Mouse (Mus musculus): Measurements from ENCODE around the gene Gm49322.

The Gm49322 gene

GRCm38 (mm10) chr10:80655406-80656129 is 49.7 kb downstream of the Gm49322 start:
- no peak for DNase-seq (ENCODE audit: low spot score)

- peak; percentile 98 for DNase-seq (ENCODE audit: low spot score)
Measured at GRCm38 (mm10) chr10:80656130-80656862, 50.5 kb downstream of the Gm49322 start.

- DNase-seq (ENCODE audit: low spot score), result no peak
Measured at GRCm38 (mm10) chr10:80656863-80657623, 51.2 kb downstream of the Gm49322 start, which contains the start of gene Btbd2. Gene Btbd2, minus strand, starts transcription at chr10:80657071.

DNA sequence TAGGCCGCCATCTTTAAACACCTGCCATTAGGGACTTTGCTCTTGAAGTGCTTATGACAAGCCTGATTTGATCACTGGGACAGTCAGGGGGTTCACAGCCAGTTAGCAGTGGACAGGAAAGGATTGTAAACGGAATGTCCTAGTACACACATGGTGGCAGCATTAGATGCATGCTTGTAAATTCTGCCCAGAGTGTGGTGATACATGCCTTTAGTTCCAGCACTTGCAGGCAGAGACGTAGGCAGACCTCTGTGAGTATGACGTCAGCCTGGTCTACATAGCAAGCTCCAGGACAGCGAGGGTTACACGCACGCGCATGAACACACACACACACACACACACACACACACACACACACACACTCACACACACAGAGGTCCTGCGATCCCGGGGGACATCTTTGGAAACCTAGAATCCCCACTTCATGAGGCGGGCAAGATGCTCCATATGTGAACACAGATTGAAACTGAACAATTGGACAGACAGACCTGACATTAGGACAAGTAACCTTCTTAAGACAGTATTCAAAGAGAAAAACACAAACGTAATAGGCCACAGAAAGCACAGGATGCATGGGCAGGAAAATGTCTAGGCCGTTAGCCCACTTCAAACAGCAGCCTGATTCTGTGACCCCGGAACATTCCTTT is 52.5 kb downstream of the Gm49322 start:
- no peak for DNase-seq (ENCODE audit: low spot score)

DNA sequence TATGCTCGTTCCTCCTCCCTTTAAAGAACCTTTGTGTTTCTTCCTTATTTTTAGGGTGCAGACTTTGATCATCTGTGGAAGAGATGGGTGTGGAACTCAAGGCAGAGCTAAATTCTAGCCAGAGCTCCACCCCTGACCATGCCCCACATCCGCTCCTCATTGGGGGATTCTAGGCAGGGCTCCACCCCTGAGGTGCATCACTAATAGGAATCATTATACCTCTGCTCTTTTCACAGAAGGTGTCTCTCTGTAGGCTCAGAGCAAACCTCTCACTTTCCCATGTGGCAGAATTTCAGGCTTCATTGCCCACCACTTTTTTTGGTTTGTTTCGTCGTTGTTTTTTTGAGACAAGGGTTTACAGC is 53.0 kb downstream of the Gm49322 start:
- no peak for DNase-seq (ENCODE audit: low spot score)

- peak; percentile 83 for DNase-seq (ENCODE audit: low spot score)
Measured at GRCm38 (mm10) chr10:80659213-80659612, 53.4 kb downstream of the Gm49322 start.

DNA sequence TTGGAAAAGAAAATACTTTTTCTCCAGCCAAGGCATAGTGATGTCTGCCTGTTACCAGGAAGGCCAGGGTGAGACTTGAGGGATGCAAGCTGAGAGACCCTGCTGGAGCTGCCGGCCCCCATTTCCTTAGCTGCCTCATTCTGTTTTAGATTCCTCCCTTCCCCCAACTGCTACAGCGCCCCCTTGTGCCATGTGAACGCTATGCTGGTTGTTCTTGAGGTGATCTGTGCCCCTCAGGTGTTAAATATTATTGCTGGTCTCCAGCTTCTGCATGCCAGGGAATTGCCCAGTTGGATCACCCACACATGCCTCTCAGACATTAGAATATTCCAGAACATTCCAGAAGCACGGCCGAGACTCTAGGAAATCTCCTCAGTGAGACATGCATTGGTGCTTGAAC is 55.3 kb downstream of the Gm49322 start:
- no peak for DNase-seq (ENCODE audit: low spot score)

- DNase-seq (ENCODE audit: low spot score), result peak; percentile 48
Measured at GRCm38 (mm10) chr10:80663485-80664196, 57.8 kb downstream of the Gm49322 start.

GRCm38 (mm10) chr10:80664197-80665015 is 58.6 kb downstream of the Gm49322 start:
- DNase-seq (ENCODE audit: low spot score), result peak; percentile 94

DNA sequence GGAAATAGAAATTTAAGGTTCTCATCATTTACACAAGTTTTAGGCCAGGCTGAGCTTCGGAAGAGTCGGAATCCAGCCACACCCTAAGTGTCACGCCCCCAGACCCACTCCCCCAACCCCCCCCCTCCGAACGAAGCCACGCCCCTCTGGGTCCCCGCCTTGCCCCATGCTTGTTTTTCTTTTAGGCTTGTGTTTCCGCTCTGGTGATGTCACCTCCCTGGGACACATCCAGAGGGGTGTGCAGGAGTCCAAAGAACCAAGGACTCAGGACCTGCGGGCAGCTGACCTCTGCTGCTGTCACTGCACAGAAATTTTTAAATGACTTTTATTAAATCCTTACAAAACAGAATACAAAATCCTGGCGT is 59.2 kb downstream of the Gm49322 start:
- peak; percentile 85 for DNase-seq (ENCODE audit: low spot score)
